Mouse (Mus musculus): Measurements from ENCODE around the gene Dusp7.

Dusp7 gene

GRCm38 (mm10) chr9:106368112-106368717, at the start of gene Dusp7:
Gene Dusp7, plus strand, starts transcription at chr9:106368632.
- in situ Hi-C loops (cut with MboI; ENCODE audit: low pct_unique_long_range_greater_than_20kb in 1 of 2, low sequenced_read_pairs in 2 of 2, unreplicated experiment in 1 of 2), result no loop called here

- in situ Hi-C loops (cut with MboI; ENCODE audit: low pct_unique_long_range_greater_than_20kb in 1 of 2, low sequenced_read_pairs in 2 of 2, unreplicated experiment in 1 of 2), result no loop called here
These were observed 49.3 kb upstream of the Dusp7 start for GRCm38 (mm10) chr9:106319095-106319494.

GRCm38 (mm10) chr9:106322497-106322896, 45.9 kb upstream of the Dusp7 start:
- in situ Hi-C loops (cut with MboI; ENCODE audit: low pct_unique_long_range_greater_than_20kb in 1 of 2, low sequenced_read_pairs in 2 of 2, unreplicated experiment in 1 of 2), result no loop called here

- in situ Hi-C loops (cut with MboI; ENCODE audit: low pct_unique_long_range_greater_than_20kb in 1 of 2, low sequenced_read_pairs in 2 of 2, unreplicated experiment in 1 of 2), result no loop called here
These were observed 42.2 kb upstream of the Dusp7 start for GRCm38 (mm10) chr9:106326241-106326640.

- in situ Hi-C loops (cut with MboI; ENCODE audit: low pct_unique_long_range_greater_than_20kb in 1 of 2, low sequenced_read_pairs in 2 of 2, unreplicated experiment in 1 of 2), result no loop called here
These were observed 41.2 kb upstream of the Dusp7 start for GRCm38 (mm10) chr9:106327125-106327809.

- in situ Hi-C loops (cut with MboI; ENCODE audit: low pct_unique_long_range_greater_than_20kb in 1 of 2, low sequenced_read_pairs in 2 of 2, unreplicated experiment in 1 of 2), result no loop called here
These were observed 40.3 kb upstream of the Dusp7 start for GRCm38 (mm10) chr9:106328068-106328610.

- in situ Hi-C loops (cut with MboI; ENCODE audit: low pct_unique_long_range_greater_than_20kb in 1 of 2, low sequenced_read_pairs in 2 of 2, unreplicated experiment in 1 of 2), result no loop called here
These were observed 39.5 kb upstream of the Dusp7 start for GRCm38 (mm10) chr9:106328772-106329511.

- in situ Hi-C loops (cut with MboI; ENCODE audit: low pct_unique_long_range_greater_than_20kb in 1 of 2, low sequenced_read_pairs in 2 of 2, unreplicated experiment in 1 of 2), result no loop called here
These were observed 35.7 kb upstream of the Dusp7 start for GRCm38 (mm10) chr9:106332746-106333145.

GRCm38 (mm10) chr9:106337620-106338019, 30.8 kb upstream of the Dusp7 start:
- in situ Hi-C loops (cut with MboI; ENCODE audit: low pct_unique_long_range_greater_than_20kb in 1 of 2, low sequenced_read_pairs in 2 of 2, unreplicated experiment in 1 of 2), result no loop called here

GRCm38 (mm10) chr9:106338462-106339172, 29.8 kb upstream of the Dusp7 start:
- in situ Hi-C loops (cut with MboI; ENCODE audit: low pct_unique_long_range_greater_than_20kb in 1 of 2, low sequenced_read_pairs in 2 of 2, unreplicated experiment in 1 of 2), result no loop called here

- in situ Hi-C loops (cut with MboI; ENCODE audit: low pct_unique_long_range_greater_than_20kb in 1 of 2, low sequenced_read_pairs in 2 of 2, unreplicated experiment in 1 of 2), result no loop called here
These were observed 29.3 kb upstream of the Dusp7 start for GRCm38 (mm10) chr9:106339173-106339558.

- in situ Hi-C loops (cut with MboI; ENCODE audit: low pct_unique_long_range_greater_than_20kb in 1 of 2, low sequenced_read_pairs in 2 of 2, unreplicated experiment in 1 of 2), result no loop called here
These were observed 28.7 kb upstream of the Dusp7 start for GRCm38 (mm10) chr9:106339730-106340129.

GRCm38 (mm10) chr9:106340501-106341312, 27.7 kb upstream of the Dusp7 start:
- in situ Hi-C loops (cut with MboI; ENCODE audit: low pct_unique_long_range_greater_than_20kb in 1 of 2, low sequenced_read_pairs in 2 of 2, unreplicated experiment in 1 of 2), result no loop called here

GRCm38 (mm10) chr9:106341313-106341686, 27.1 kb upstream of the Dusp7 start:
- in situ Hi-C loops (cut with MboI; ENCODE audit: low pct_unique_long_range_greater_than_20kb in 1 of 2, low sequenced_read_pairs in 2 of 2, unreplicated experiment in 1 of 2), result no loop called here

- in situ Hi-C loops (cut with MboI; ENCODE audit: low pct_unique_long_range_greater_than_20kb in 1 of 2, low sequenced_read_pairs in 2 of 2, unreplicated experiment in 1 of 2), result no loop called here
These were observed 25.9 kb upstream of the Dusp7 start for GRCm38 (mm10) chr9:106342573-106342972.

GRCm38 (mm10) chr9:106345167-106345566, 23.3 kb upstream of the Dusp7 start:
- in situ Hi-C loops (cut with MboI; ENCODE audit: low pct_unique_long_range_greater_than_20kb in 1 of 2, low sequenced_read_pairs in 2 of 2, unreplicated experiment in 1 of 2), result no loop called here

GRCm38 (mm10) chr9:106345630-106346029, 22.8 kb upstream of the Dusp7 start:
- in situ Hi-C loops (cut with MboI; ENCODE audit: low pct_unique_long_range_greater_than_20kb in 1 of 2, low sequenced_read_pairs in 2 of 2, unreplicated experiment in 1 of 2), result no loop called here

- in situ Hi-C loops (cut with MboI; ENCODE audit: low pct_unique_long_range_greater_than_20kb in 1 of 2, low sequenced_read_pairs in 2 of 2, unreplicated experiment in 1 of 2), result no loop called here
These were observed 20.2 kb upstream of the Dusp7 start for GRCm38 (mm10) chr9:106348281-106348680.
